7 mouse cellular contexts compared by ENCODE assay signal in the genomic region with DNA sequence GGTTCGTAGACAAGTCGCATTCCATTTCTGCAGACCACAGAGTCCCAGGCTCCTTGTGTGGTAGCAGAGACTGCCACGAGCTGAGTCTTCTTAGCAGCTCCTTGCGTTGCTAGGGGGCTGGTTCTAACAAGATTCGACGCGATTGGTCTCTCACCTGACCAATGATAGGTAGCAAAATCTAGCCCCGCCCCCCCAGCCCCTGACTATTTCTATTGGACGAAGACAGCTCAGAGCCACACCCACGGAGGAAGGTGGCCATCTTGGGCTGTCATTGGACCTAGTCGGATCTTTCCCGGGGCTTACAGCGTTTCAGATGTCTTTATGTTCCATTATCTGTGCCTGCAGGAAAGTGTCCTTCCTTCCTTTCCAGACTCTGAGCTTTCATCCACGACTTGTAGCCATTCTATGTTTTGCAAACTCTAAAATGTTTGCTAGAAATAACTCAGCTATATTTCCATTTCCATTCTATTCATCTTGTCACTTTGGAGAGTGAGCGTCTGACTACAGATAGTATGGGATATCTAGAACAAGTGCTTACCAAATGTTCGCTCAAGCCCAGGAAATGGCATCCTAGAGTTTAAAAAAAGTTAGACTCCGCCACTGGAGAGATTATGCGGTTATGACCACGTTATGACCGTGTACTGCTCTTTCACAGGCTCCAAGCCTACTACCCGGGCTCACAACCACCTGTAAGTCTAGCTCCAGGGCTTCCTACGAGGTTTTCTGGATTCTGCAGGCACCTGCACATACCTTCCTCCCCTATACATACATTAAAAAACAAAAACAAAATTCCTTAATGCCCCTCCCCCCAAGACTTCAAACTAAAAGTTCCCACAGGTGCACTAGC. TPM values are rescaled to one million over a fixed set of nuclear protein-coding genes. Genes with fewer than 3 reads are reported as not detected.
DNase-seq lines count a peak whose midpoint lies in the region; ATAC-seq lines count a peak whose summit lies in the region.

No protein-coding gene starts in this region.

- ATAC-seq in limb, embryonic 11.5 days (ENCODE audit: insufficient number of reproducible peaks, low FRiP score, low TSS enrichment, low read depth): peak; percentile 99
- ATAC-seq in midbrain, embryonic 13.5 days: peak; percentile 97

- H3K27ac ChIP-seq in limb, embryonic 11.5 days (replicated peaks; ENCODE audit: low read depth, low read length): no peak overlapping the region
- H3K27ac ChIP-seq in midbrain, embryonic 13.5 days: peak overlapping the region; percentile 74

- no peaks in the 10 kb centered on the region; the same call in 1 of the 2 replicates for H3K36me3 ChIP-seq in limb, embryonic 11.5 days (ENCODE audit: control insufficient read depth, insufficient read depth, low read length)
- peaks cover 18% of the 10 kb centered on the region for H3K36me3 ChIP-seq in midbrain, embryonic 13.5 days

- H3K4me3 ChIP-seq in limb, embryonic 11.5 days (ENCODE audit: low read depth, low read length): peak overlapping the region; percentile 32
- H3K4me3 ChIP-seq in midbrain, embryonic 13.5 days (replicated peaks): peak overlapping the region; percentile 35

- no peaks in the 10 kb centered on the region for H3K9me3 ChIP-seq in limb, embryonic 11.5 days (ENCODE audit: control insufficient read depth, low read length)
- H3K9me3 ChIP-seq in midbrain, embryonic 13.5 days: no peaks in the 10 kb centered on the region

- peak; percentile 62 to 72 for DNase-seq in adrenal gland, adult (ENCODE audit: inconsistent age in 2 of 2, low spot score in 1 of 2)
- DNase-seq in cerebellum, postnatal 14 days: peak; percentile 66 to 78
- peak; percentile 58 to 69 for DNase-seq in frontal cortex, adult 2 months (ENCODE audit: extremely low spot score in 1 of 2, low spot score in 1 of 2)
- peak; percentile 26 for DNase-seq in kidney, adult 18-20 months
- DNase-seq in limb, embryonic 11.5 days (ENCODE audit: low spot score): peak; percentile 92
- DNase-seq in spleen, adult 12 weeks (ENCODE audit: low spot score): peak; percentile 33

- H3K4me2 ChIP-seq in limb, embryonic 11.5 days (ENCODE audit: low read depth, severe bottlenecking): peak overlapping the region; percentile 77
- H3K4me2 ChIP-seq in midbrain, embryonic 13.5 days (replicated peaks): peak overlapping the region; percentile 62

- H3K4me1 ChIP-seq in limb, embryonic 11.5 days (ENCODE audit: control insufficient read depth, insufficient read depth, low read length): peaks cover 5% of the 10 kb centered on the region
- H3K4me1 ChIP-seq in midbrain, embryonic 13.5 days (replicated peaks): peaks cover 10% of the 10 kb centered on the region

- WGBS in limb, embryonic 11.5 days: 23% methylated on average over 22 of the region's 22 CpGs
- 25% methylated on average over 22 of the region's 22 CpGs for WGBS in midbrain, embryonic 13.5 days

- H3K9ac ChIP-seq in limb, embryonic 11.5 days (ENCODE audit: low read length): peak overlapping the region; percentile 47; the same call in 1 of the 2 replicates
- H3K9ac ChIP-seq in midbrain, embryonic 13.5 days (replicated peaks): peak overlapping the region; percentile 58

- no peaks in the 10 kb centered on the region for H3K27me3 ChIP-seq in limb, embryonic 11.5 days (ENCODE audit: control insufficient read depth, insufficient read depth, low read length)
- H3K27me3 ChIP-seq in midbrain, embryonic 13.5 days: no peaks in the 10 kb centered on the region

RNA-seq across cellular contexts. Expression of gene Rufy1, which starts 8.8 kb away (rescaled TPM):
- polyA plus RNA-seq in frontal cortex, adult 2 months (2012; rRNA removed): 41.5 and 43.6 TPM in 2 replicates
- 28.1 and 28.6 TPM in 2 replicates for polyA plus RNA-seq in limb, embryonic 11.5 days (2014; fragmentation: Nextera tagmentation; extraction: Ambion mirVana)
- 25.0 and 27.4 TPM in 2 replicates for polyA plus RNA-seq in midbrain, embryonic 13.5 days (2015; fragmentation: Nextera tagmentation; extraction: Ambion mirVana)

RNA-seq across cellular contexts. Expression of gene Hnrnph1, which starts 45.4 kb away (rescaled TPM):
- 327 and 365 TPM in 2 replicates for polyA plus RNA-seq in frontal cortex, adult 2 months (2012; rRNA removed)
- polyA plus RNA-seq in limb, embryonic 11.5 days (2014; fragmentation: Nextera tagmentation; extraction: Ambion mirVana): 809 and 820 TPM in 2 replicates
- polyA plus RNA-seq in midbrain, embryonic 13.5 days (2015; fragmentation: Nextera tagmentation; extraction: Ambion mirVana): 686 and 713 TPM in 2 replicates

Comparison
In these comparisons a context has a peak if more than half of its experiments do, and no peak if none do; other contexts are left out.
1. DNase-seq: peak in every context shown above with its lines; median percentile 92 in limb, embryonic 11.5 days; 72 in cerebellum, postnatal 14 days; 67 in adrenal gland, adult; 64 in frontal cortex, adult 2 months; 33 in spleen, adult 12 weeks; 26 in kidney, adult 18-20 months.